Mouse (Mus musculus) leukemia stem cell, adult 10-12 weeks (primary cell): ENCODE data around the gene Asb2. TPM values are rescaled to one million over a fixed set of nuclear protein-coding genes. Genes with fewer than 3 reads are reported as not detected.

Experiments
- polyA plus RNA-seq: library from polyadenylated mRNA; stranded (reverse); fragments of >175 nt; gene quantifications from 2 replicates; pipeline ENCODE4 v1.2.3, GENCODE M21; 2012; ENCODE audit warnings: low replicate concordance

Asb2 gene
- polyA plus RNA-seq: 27.6 and 43.7 TPM in 2 replicates

GRCm38 (mm10) chr12:103355746-103356414, at the start of gene Asb2:
Gene Asb2, minus strand, starts transcription at chr12:103356001.

GRCm38 (mm10) chr12:103388505-103389347, 32.9 kb upstream of the Asb2 start, which contains the start of gene Otub2:
Gene Otub2, plus strand, starts transcription at chr12:103388682.

DNA sequence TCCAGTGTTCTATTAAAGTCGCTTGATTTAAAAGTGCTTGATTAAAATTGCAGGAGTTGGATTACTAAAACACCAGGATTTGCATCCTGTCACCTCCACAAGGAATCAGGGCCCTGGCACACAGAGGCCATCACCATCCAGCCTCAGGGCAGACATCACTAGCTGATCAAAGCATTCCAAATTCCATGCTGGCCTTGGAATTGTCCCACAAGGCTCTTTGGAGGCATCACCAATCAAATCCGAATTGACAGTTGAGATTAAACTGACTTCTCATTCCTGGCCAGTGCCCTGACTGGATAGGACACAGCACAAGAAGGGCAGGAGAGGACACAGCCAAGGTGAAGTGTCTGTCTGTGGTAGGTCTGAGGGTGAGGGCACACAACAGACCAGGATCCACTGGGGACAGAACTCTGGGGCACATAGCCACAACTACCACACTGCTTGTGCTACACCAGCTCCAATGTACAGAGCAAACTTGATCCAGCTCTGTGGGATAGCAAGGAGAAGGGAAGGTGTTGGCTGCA, 45.0 kb downstream of the Asb2 start, which contains the start of gene Fam181a:
Gene Fam181a (plus strand): TSS at position 232 of the 524 bp plus-strand sequence.

Other genes with a start within 250 kb of the Asb2 start
- not detected in 2 replicates for gene Prima1, start 113.9 kb downstream of the Asb2 start, polyA plus RNA-seq
- not detected in 2 replicates for gene Fam181a, start 45.0 kb downstream of the Asb2 start, polyA plus RNA-seq
- gene Otub2, start 32.7 kb upstream of the Asb2 start, polyA plus RNA-seq: 6.9 and 11.8 TPM in 2 replicates
- gene 9330161L09Rik, start 51.8 kb upstream of the Asb2 start, polyA plus RNA-seq: not detected in 2 replicates
- gene Ddx24, start 69.8 kb upstream of the Asb2 start, polyA plus RNA-seq: 17.6 and 42.7 TPM in 2 replicates
- gene Ifi27, start 78.2 kb upstream of the Asb2 start, polyA plus RNA-seq: 9.1 and 11.5 TPM in 2 replicates
- 13.3 and 39.8 TPM in 2 replicates for gene Ifi27l2a, start 87.7 kb upstream of the Asb2 start, polyA plus RNA-seq
- not detected in 2 replicates for gene Ifi27l2b, start 101.2 kb upstream of the Asb2 start, polyA plus RNA-seq
- not detected in 2 replicates for gene Ppp4r4, start 176.3 kb upstream of the Asb2 start, polyA plus RNA-seq